Mouse (Mus musculus) C2C12 (cell line): ENCODE results near the gene Pde2a.

Source experiments
- CEBPB ChIP-seq: IDR thresholded peaks from one replicate; pipeline ENCODE4 v1.6.1; 2011; ENCODE audit warnings: low read depth, mild to moderate bottlenecking, control low read depth, moderate library complexity
- CTCF ChIP-seq: IDR thresholded peaks from one replicate; pipeline ENCODE4 v1.5.1; 2011; ENCODE audit not compliant: control insufficient read depth, insufficient read depth, insufficient read length
- MAX ChIP-seq: IDR thresholded peaks from one replicate; pipeline ENCODE4 v1.6.1; 2011; ENCODE audit warnings: mild to moderate bottlenecking, control low read depth

- TF ChIP-seq CTCF (no peak), CEBPB (no peak), MAX (no peak)
Measured at GRCm38 (mm10) chr7:101483498-101484115, 62.1 kb downstream of the Pde2a start.
